Mouse (Mus musculus) limb, embryonic 14.5 days (tissue): ENCODE data around the gene Mef2d. TPM values are rescaled to one million over a fixed set of nuclear protein-coding genes. Genes with fewer than 3 reads are reported as not detected.

Experiments
- ATAC-seq: fragments of 200-750 bp; cut with Nextera tagmentation; 2 replicates; pipeline ENCODE4 v1.8.0; 2017; ENCODE audit warnings: low read depth, moderate number of reproducible peaks, moderate TSS enrichment; ENCODE audit not compliant: low FRiP score
- DNase-seq: peaks from one replicate; pipeline ENCODE4 v3.0.0-alpha.2; 2015; ENCODE audit warnings: low spot score
- H3K27ac ChIP-seq: fragments of 300-500 bp; sonication (generic); replicated peaks from 2 replicates; pipeline ENCODE4 v1.5.1; 2014; ENCODE audit warnings: low read depth, mild to moderate bottlenecking, low read length, moderate library complexity, mixed read lengths
- H3K27me3 ChIP-seq: fragments of 300-500 bp; sonication (generic); 2 replicates; pipeline ENCODE4 v1.6.1; 2014; ENCODE audit warnings: low read length, mixed read lengths; ENCODE audit not compliant: control insufficient read depth, insufficient read depth
- H3K36me3 ChIP-seq: fragments of 300-500 bp; sonication (generic); 2 replicates; pipeline ENCODE4 v1.6.1; 2014; ENCODE audit warnings: mild to moderate bottlenecking, low read length, moderate library complexity, mixed read lengths; ENCODE audit not compliant: control insufficient read depth, insufficient read depth
- H3K4me1 ChIP-seq: fragments of 300-500 bp; sonication (generic); 2 replicates; pipeline ENCODE4 v1.6.1; 2014; ENCODE audit warnings: antibody characterized with exemption, low read length, mixed read lengths; ENCODE audit not compliant: control insufficient read depth, insufficient read depth
- H3K4me2 ChIP-seq: fragments of 300-500 bp; sonication (generic); replicated peaks from 2 replicates; pipeline ENCODE4 v1.6.1; 2014; ENCODE audit warnings: low read depth, mild to moderate bottlenecking, low read length, moderate library complexity; ENCODE audit not compliant: severe bottlenecking
- H3K4me3 ChIP-seq: fragments of 300-500 bp; sonication (generic); replicated peaks from 2 replicates; pipeline ENCODE4 v1.5.1; 2014; ENCODE audit warnings: low read length
- H3K9ac ChIP-seq: fragments of 300-500 bp; sonication (generic); 2 replicates; pipeline ENCODE4 v1.6.1; 2014; ENCODE audit warnings: mild to moderate bottlenecking, low read depth, low read length, moderate library complexity; ENCODE audit not compliant: severe bottlenecking
- H3K9me3 ChIP-seq: fragments of 300-500 bp; sonication (generic); 2 replicates; pipeline ENCODE4 v1.6.1; 2016; ENCODE audit warnings: low read length; ENCODE audit not compliant: control insufficient read depth
- POLR2A ChIP-seq: fragments of 200-500 bp; IDR thresholded peaks from 2 replicates; pipeline ENCODE4 v1.8.0; 2012; ENCODE audit warnings: inconsistent platforms, mild to moderate bottlenecking, moderate library complexity, borderline replicate concordance; ENCODE audit not compliant: insufficient read depth, insufficient read length; ENCODE audit errors: extremely low read depth
- WGBS: fragments of 180-500 bp; shearing (Covaris S2); extraction: QIAGEN DNeasy Blood & Tissue Kit; methylation state at CpG from one replicate; pipeline ENCODE4 v1.1.7; 2014; 5-methylcytosine and 5-hydroxymethylcytosine counted together
- polyA plus RNA-seq, 2 experiments: library from polyadenylated mRNA; depleted of rRNA in 1 of 2; stranded (reverse) in 1 of 2; unstranded in 1 of 2; fragments of >200 nt; fragmentation: Nextera tagmentation in 1 of 2; extraction: Ambion mirVana in 1 of 2; gene quantifications; 2 replicates each; pipeline versions ENCODE4 v1.2.1 to v1.2.3; 2012 to 2014

The Mef2d gene
- polyA plus RNA-seq, 2 experiments, result 29.6 to 58.7 TPM

- TF ChIP-seq POLR2A, result no peak
- no peak overlapping the region for H3K27ac ChIP-seq
- no peaks in the 10 kb centered on the region for H3K9me3 ChIP-seq
- 0 out of 2 replicates have a peak, but pooled peaks cover 3% of the 10 kb centered on the region for H3K4me1 ChIP-seq
- no peak overlapping the region for H3K4me3 ChIP-seq
- H3K9ac ChIP-seq, result no peak overlapping the region
- H3K4me2 ChIP-seq, result no peak overlapping the region
- no peaks in the 10 kb centered on the region for H3K27me3 ChIP-seq
- no peak for DNase-seq
- no peak for ATAC-seq
- peaks cover 62% of the 10 kb centered on the region for H3K36me3 ChIP-seq
These were observed 14.6 kb downstream of the Mef2d start for GRCm38 (mm10) chr3:88156817-88157216.

GRCm38 (mm10) chr3:88157771-88158597, 15.8 kb downstream of the Mef2d start:
- TF ChIP-seq POLR2A, result no peak
- H3K27ac ChIP-seq, result no peak overlapping the region

GRCm38 (mm10) chr3:88158991-88159390, 16.8 kb downstream of the Mef2d start:
- H3K4me3 ChIP-seq, result no peak overlapping the region
- no peak overlapping the region for H3K27ac ChIP-seq
- no peaks in the 10 kb centered on the region for H3K9me3 ChIP-seq
- no peaks in the 10 kb centered on the region for H3K27me3 ChIP-seq
- H3K4me2 ChIP-seq, result no peak overlapping the region
- H3K9ac ChIP-seq, result no peak overlapping the region
- H3K4me1 ChIP-seq, result 0 out of 2 replicates have a peak, but pooled peaks cover 3% of the 10 kb centered on the region
- peaks cover 81% of the 10 kb centered on the region for H3K36me3 ChIP-seq
- DNase-seq (no peak), ATAC-seq (no peak)
- WGBS, result 84% methylated on average over 6 of the region's 6 CpGs
- no peak for TF ChIP-seq POLR2A

More at GRCm38 (mm10) chr3:88157771-88158597, 15.8 kb downstream of the Mef2d start:
- no peaks in the 10 kb centered on the region for H3K9me3 ChIP-seq
- no peak overlapping the region for H3K9ac ChIP-seq
- DNase-seq (peak; percentile 38), ATAC-seq (peak; percentile 44)
- 19% methylated on average over 22 of the region's 23 CpGs for WGBS
- H3K4me2 ChIP-seq, result no peak overlapping the region
- H3K36me3 ChIP-seq, result peaks cover 74% of the 10 kb centered on the region
- no peaks in the 10 kb centered on the region for H3K27me3 ChIP-seq
- H3K4me3 ChIP-seq, result no peak overlapping the region
- 0 out of 2 replicates have a peak, but pooled peaks cover 3% of the 10 kb centered on the region for H3K4me1 ChIP-seq

GRCm38 (mm10) chr3:88160856-88161255, 18.7 kb downstream of the Mef2d start:
- H3K9ac ChIP-seq, result no peak overlapping the region
- DNase-seq, result no peak
- H3K4me2 ChIP-seq, result no peak overlapping the region
- no peak for TF ChIP-seq POLR2A
- H3K9me3 ChIP-seq, result no peaks in the 10 kb centered on the region
- H3K4me3 ChIP-seq, result no peak overlapping the region
- H3K36me3 ChIP-seq, result peaks cover 91% of the 10 kb centered on the region
- H3K27me3 ChIP-seq, result no peaks in the 10 kb centered on the region
- 81% methylated on average over 6 of the region's 6 CpGs for WGBS
- H3K4me1 ChIP-seq, result 0 out of 2 replicates have a peak, but pooled peaks cover 3% of the 10 kb centered on the region
- ATAC-seq, result no peak
- H3K27ac ChIP-seq, result no peak overlapping the region

GRCm38 (mm10) chr3:88162259-88162658, 20.1 kb downstream of the Mef2d start:
- 88% methylated on average over 8 of the region's 8 CpGs for WGBS

More at GRCm38 (mm10) chr3:88162259-88162658, 20.1 kb downstream of the Mef2d start:
- DNase-seq (no peak), ATAC-seq (no peak)
- 0 out of 2 replicates have a peak, but pooled peaks cover 3% of the 10 kb centered on the region for H3K4me1 ChIP-seq
- no peaks in the 10 kb centered on the region for H3K9me3 ChIP-seq
- no peaks in the 10 kb centered on the region for H3K27me3 ChIP-seq
- no peak overlapping the region for H3K27ac ChIP-seq
- H3K4me3 ChIP-seq, result no peak overlapping the region
- H3K36me3 ChIP-seq, result peaks cover 93% of the 10 kb centered on the region
- no peak overlapping the region for H3K9ac ChIP-seq
- H3K4me2 ChIP-seq, result no peak overlapping the region
- no peak for TF ChIP-seq POLR2A
